Mouse (Mus musculus): ENCODE data around the gene Lpcat2.

DNA sequence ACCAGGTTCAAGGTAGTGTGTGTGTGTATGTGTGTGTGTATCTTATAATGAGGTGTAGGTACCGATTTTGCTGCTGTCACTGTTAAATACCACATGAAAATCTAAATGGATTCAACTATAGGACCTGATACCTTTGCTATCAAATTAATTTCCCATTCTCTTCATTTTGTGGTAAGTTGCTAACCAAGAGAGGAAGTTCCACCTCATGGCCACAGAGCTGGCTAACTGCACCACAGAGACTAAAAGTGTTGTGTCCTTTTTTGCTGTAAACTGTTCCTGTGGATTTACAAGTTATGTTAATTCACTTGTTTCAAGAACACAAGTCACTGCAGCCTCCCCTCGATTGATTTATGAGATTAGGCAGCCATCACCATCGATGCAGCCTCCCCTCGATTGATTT lies 42.7 kb downstream of the Lpcat2 start:
- TF ChIP-seq CTCF (IDR thresholded peaks at IDR 0.05; ENCODE audit: control insufficient read depth, insufficient read depth, low read length) = no peak
- TF ChIP-seq POLR2A (IDR thresholded peaks at IDR 0.05; ENCODE audit: borderline replicate concordance, control insufficient read depth, low read depth, low read length) = no peak
